Mouse (Mus musculus): ENCODE measurements around the gene Baiap2l1.

GRCm38 (mm10) chr5:144289769-144290440 is 68.0 kb downstream of the Baiap2l1 start:
- no peak for TF ChIP-seq EP300 (IDR thresholded peaks at IDR 0.05; ENCODE audit: low read depth)
- no peak for TF ChIP-seq CTCF (IDR thresholded peaks at IDR 0.05; ENCODE audit: low read depth)

All from liver, postnatal 0 days (tissue).